Mouse (Mus musculus) brain, embryonic 14.5 days (tissue): ENCODE results near the gene Mcam.

ENCODE experiments used
- CTCF ChIP-seq: fragments of 200-500 bp; IDR thresholded peaks from 2 replicates; pipeline ENCODE4 v1.5.1; 2012; ENCODE audit warnings: inconsistent platforms, mild to moderate bottlenecking, moderate library complexity, borderline replicate concordance; ENCODE audit not compliant: insufficient read depth, insufficient read length; ENCODE audit errors: extremely low read depth
- POLR2A ChIP-seq: fragments of 200-500 bp; IDR thresholded peaks from 2 replicates; pipeline ENCODE4 v1.6.1; 2012; ENCODE audit warnings: mild to moderate bottlenecking, inconsistent platforms, borderline replicate concordance; ENCODE audit not compliant: poor library complexity, insufficient read depth, insufficient read length, severe bottlenecking; ENCODE audit errors: extremely low read depth

GRCm38 (mm10) chr9:44119948-44120465, 14.3 kb upstream of the Mcam start:
- TF ChIP-seq POLR2A (no peak), CTCF (no peak)
